Mouse (Mus musculus): Measurements from ENCODE around the gene Cacnb3. TPM values are rescaled to one million over a fixed set of nuclear protein-coding genes. Genes with fewer than 3 reads are reported as not detected.

Gene Cacnb3
- total and polyA plus RNA-seq, 2 experiments from 2014 or later: 5.7 to 19.4 TPM

DNA sequence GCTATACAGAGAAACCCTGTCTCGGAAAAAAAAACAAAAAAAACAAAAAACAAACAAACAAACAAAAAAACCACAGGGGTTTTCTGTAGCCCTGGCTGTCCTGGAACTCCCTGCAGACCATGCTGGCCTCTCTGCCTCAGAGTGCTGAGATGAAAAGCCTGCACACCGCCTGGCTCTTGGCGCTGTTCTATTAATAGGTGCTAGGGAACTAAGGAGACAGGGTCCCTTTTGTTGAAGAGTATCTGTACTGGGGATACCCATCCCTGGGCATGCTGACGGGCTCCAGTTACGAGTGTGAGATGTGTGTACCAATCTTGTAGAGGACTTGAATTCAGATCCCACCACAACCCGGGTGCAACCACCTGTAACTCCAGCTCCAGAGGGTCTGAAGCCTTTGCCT is 14.9 kb upstream of the Cacnb3 start:
- Histone ChIP-seq H3K36me3 (replicated peaks; ENCODE audit: control insufficient read depth, insufficient read depth, low read length) (no peaks in the 10 kb centered on the region), H3K4me2 (ENCODE audit: low read depth, low read length) (no peak overlapping the region), H3K9me3 (replicated peaks; ENCODE audit: control insufficient read depth, low read length) (no peaks in the 10 kb centered on the region), H3K9ac (replicated peaks; ENCODE audit: low read depth, low read length) (no peak overlapping the region), H3K27ac (ENCODE audit: low read depth) (no peak overlapping the region), H3K4me3 (ENCODE audit: low read depth, low read length) (no peak overlapping the region), H3K4me1 (ENCODE audit: control insufficient read depth, insufficient read depth) (peaks cover 10% of the 10 kb centered on the region; the same call in 1 of the 2 replicates), H3K27me3 (ENCODE audit: control insufficient read depth, insufficient read depth, low read length) (no peaks in the 10 kb centered on the region)
- DNase-seq (ENCODE audit: low spot score): no peak
- ATAC-seq (ENCODE audit: insufficient read depth, low read depth): no peak; the same call in 1 of the 2 replicates
- 48% methylated on average over 6 of the region's 6 CpGs for WGBS
- no peak for TF ChIP-seq CTCF (IDR thresholded peaks at IDR 0.05; ENCODE audit: low read depth)
- no peak for TF ChIP-seq EP300 (IDR thresholded peaks at IDR 0.05; ENCODE audit: low read depth)

DNA sequence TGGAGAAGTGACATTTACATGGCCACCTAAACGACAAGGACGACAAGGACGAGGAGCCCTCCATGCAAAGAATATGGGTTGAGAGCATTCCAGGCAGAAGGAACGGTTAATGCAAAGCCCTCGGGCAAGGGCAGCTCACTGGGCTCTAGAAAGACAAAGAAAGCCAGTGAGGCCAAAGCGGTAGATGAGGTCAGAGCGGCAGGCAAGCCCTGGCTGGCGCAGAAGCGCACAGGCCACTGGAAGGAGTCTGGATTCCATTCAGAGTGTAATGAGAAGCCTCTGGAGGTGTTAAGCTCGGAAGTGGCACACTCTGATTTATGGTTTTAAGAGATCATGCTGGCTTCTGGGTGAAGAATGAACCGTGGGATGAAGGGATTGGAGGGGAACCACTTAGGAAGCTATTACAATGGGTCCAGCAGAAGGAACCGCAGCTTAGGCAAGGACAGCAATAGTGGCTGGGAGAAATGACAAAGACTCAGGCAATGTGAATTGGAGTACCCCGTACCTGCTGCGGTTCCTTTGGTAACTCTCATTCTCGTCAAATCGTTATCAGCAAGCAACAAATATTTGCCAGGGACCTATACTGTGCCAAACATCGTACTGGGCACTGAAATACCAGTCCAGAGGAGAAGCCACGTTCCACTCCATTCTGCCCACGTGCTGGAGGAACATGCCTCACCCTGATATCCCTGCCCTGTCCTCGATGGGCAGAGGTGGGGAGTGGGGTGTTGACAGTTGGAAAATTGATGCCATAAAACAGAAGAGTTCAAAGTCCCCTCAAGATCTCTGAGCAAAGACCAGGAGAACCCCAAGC is 14.1 kb upstream of the Cacnb3 start:
- TF ChIP-seq EP300 (IDR thresholded peaks at IDR 0.05; ENCODE audit: low read depth) (no peak), CTCF (IDR thresholded peaks at IDR 0.05; ENCODE audit: low read depth) (no peak)
- no peak for DNase-seq (ENCODE audit: low spot score)
- ATAC-seq (ENCODE audit: insufficient read depth, low read depth): peak; percentile 38; the same call in 1 of the 2 replicates

GRCm38 (mm10) chr15:98617176-98617537 is 13.5 kb upstream of the Cacnb3 start:
- H3K9me3 ChIP-seq (replicated peaks; ENCODE audit: control insufficient read depth, low read length): no peaks in the 10 kb centered on the region
- DNase-seq (ENCODE audit: low spot score) (peak; percentile 71), ATAC-seq (ENCODE audit: insufficient read depth, low read depth) (peak; percentile 59; the same call in 1 of the 2 replicates)
- under 1% methylated on average over 12 of the region's 12 CpGs for WGBS
- no peaks in the 10 kb centered on the region for H3K36me3 ChIP-seq (replicated peaks; ENCODE audit: control insufficient read depth, insufficient read depth, low read length)
- H3K4me1 ChIP-seq (ENCODE audit: control insufficient read depth, insufficient read depth): peaks cover 10% of the 10 kb centered on the region; the same call in 1 of the 2 replicates
- H3K27ac ChIP-seq (ENCODE audit: low read depth): no peak overlapping the region
- TF ChIP-seq CTCF (IDR thresholded peaks at IDR 0.05; ENCODE audit: low read depth): peak; percentile 83
- no peak for TF ChIP-seq EP300 (IDR thresholded peaks at IDR 0.05; ENCODE audit: low read depth)
- no peak overlapping the region; the same call in 1 of the 2 replicates for H3K9ac ChIP-seq (replicated peaks; ENCODE audit: low read depth, low read length)
- H3K4me3 ChIP-seq (ENCODE audit: low read depth, low read length): no peak overlapping the region
- 0 out of 2 replicates have a peak overlapping the region, but pooled peaks have one; percentile 32 for H3K4me2 ChIP-seq (ENCODE audit: low read depth, low read length)
- no peaks in the 10 kb centered on the region for H3K27me3 ChIP-seq (ENCODE audit: control insufficient read depth, insufficient read depth, low read length)

More for the DNA sequence above, 14.1 kb upstream of the Cacnb3 start:
- Histone ChIP-seq H3K4me1 (ENCODE audit: control insufficient read depth, insufficient read depth) (peaks cover 10% of the 10 kb centered on the region; the same call in 1 of the 2 replicates), H3K27me3 (ENCODE audit: control insufficient read depth, insufficient read depth, low read length) (no peaks in the 10 kb centered on the region), H3K9me3 (replicated peaks; ENCODE audit: control insufficient read depth, low read length) (no peaks in the 10 kb centered on the region), H3K9ac (replicated peaks; ENCODE audit: low read depth, low read length) (no peak overlapping the region), H3K4me2 (ENCODE audit: low read depth, low read length) (0 out of 2 replicates have a peak overlapping the region, but pooled peaks have one; percentile 32), H3K36me3 (replicated peaks; ENCODE audit: control insufficient read depth, insufficient read depth, low read length) (no peaks in the 10 kb centered on the region), H3K27ac (ENCODE audit: low read depth) (peak overlapping the region; percentile 62), H3K4me3 (ENCODE audit: low read depth, low read length) (no peak overlapping the region)
- WGBS: 30% methylated on average over 20 of the region's 20 CpGs

DNA sequence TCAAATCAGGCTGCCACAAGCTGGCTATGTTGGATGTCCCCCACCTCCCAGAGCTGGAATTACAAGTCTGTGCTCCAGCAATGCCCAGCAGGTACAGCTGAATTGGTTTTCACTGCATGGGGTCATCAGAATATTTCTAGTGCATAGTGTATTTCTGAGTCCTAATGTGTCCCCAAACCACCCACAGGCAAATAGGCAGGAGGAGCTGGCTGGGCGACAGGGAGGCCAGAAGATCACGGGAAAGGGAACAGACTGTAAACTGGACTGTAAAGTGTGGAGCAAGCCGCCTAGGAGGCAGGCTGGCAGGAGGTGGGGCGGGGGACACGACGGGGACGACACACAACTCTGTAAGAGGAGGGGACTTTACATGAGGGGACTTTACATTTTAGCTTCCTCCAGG is 8.4 kb upstream of the Cacnb3 start:
- 27% methylated on average over 7 of the region's 7 CpGs for WGBS
- no peaks in the 10 kb centered on the region for H3K36me3 ChIP-seq (replicated peaks; ENCODE audit: control insufficient read depth, insufficient read depth, low read length)
- H3K4me3 ChIP-seq (ENCODE audit: low read depth, low read length): no peak overlapping the region
- DNase-seq (ENCODE audit: low spot score) (no peak), ATAC-seq (ENCODE audit: insufficient read depth, low read depth) (no peak)
- no peaks in the 10 kb centered on the region for H3K27me3 ChIP-seq (ENCODE audit: control insufficient read depth, insufficient read depth, low read length)
- no peak overlapping the region; the same call in 1 of the 2 replicates for H3K27ac ChIP-seq (ENCODE audit: low read depth)
- no peak for TF ChIP-seq CTCF (IDR thresholded peaks at IDR 0.05; ENCODE audit: low read depth)
- no peak for TF ChIP-seq EP300 (IDR thresholded peaks at IDR 0.05; ENCODE audit: low read depth)
- H3K9ac ChIP-seq (replicated peaks; ENCODE audit: low read depth, low read length): no peak overlapping the region
- no peaks in the 10 kb centered on the region; the same call in 1 of the 2 replicates for H3K9me3 ChIP-seq (replicated peaks; ENCODE audit: control insufficient read depth, low read length)
- H3K4me2 ChIP-seq (ENCODE audit: low read depth, low read length): no peak overlapping the region
- peaks cover 3% of the 10 kb centered on the region; the same call in 1 of the 2 replicates for H3K4me1 ChIP-seq (ENCODE audit: control insufficient read depth, insufficient read depth)

DNA sequence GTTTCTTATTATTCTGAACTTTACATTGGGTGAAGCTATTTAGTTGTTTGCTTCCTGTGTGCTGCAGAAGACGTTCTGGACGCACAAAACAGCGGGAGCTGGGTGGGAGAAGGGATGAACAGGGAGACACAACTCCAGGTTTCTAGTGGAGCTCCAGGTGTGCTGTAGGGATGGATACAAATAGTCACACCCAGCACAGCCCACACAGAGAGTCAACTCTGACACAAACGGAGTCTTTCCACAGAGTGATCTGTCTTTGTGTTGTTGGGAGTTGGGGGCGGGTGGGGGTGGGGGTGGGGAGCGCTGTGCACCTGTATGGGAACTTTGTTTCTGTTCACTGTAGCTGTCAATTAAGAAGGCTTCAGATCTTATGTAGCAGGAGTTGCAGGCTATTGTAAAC is 7.9 kb upstream of the Cacnb3 start:
- Histone ChIP-seq H3K4me2 (ENCODE audit: low read depth, low read length) (no peak overlapping the region), H3K9me3 (replicated peaks; ENCODE audit: control insufficient read depth, low read length) (no peaks in the 10 kb centered on the region; the same call in 1 of the 2 replicates), H3K27ac (ENCODE audit: low read depth) (peak overlapping the region; percentile 51; the same call in 1 of the 2 replicates), H3K9ac (replicated peaks; ENCODE audit: low read depth, low read length) (no peak overlapping the region), H3K4me1 (ENCODE audit: control insufficient read depth, insufficient read depth) (peaks cover 3% of the 10 kb centered on the region; the same call in 1 of the 2 replicates), H3K27me3 (ENCODE audit: control insufficient read depth, insufficient read depth, low read length) (no peaks in the 10 kb centered on the region), H3K36me3 (replicated peaks; ENCODE audit: control insufficient read depth, insufficient read depth, low read length) (no peaks in the 10 kb centered on the region), H3K4me3 (ENCODE audit: low read depth, low read length) (no peak overlapping the region)
- ATAC-seq (ENCODE audit: insufficient read depth, low read depth) (no peak), DNase-seq (ENCODE audit: low spot score) (no peak)
- 43% methylated on average over 6 of the region's 6 CpGs for WGBS
- TF ChIP-seq EP300 (IDR thresholded peaks at IDR 0.05; ENCODE audit: low read depth) (no peak), CTCF (IDR thresholded peaks at IDR 0.05; ENCODE audit: low read depth) (no peak)

All from heart, postnatal 0 days (tissue).